Mouse (Mus musculus) spleen, postnatal 36 days (tissue): ENCODE results near the gene Ccdc187.
A peak's percentile ranks its signal among the peaks of the same experiment; 100 is the strongest.

ENCODE experiments used
- DNase-seq, 2 experiments: peaks; one replicate each; pipeline ENCODE4 v3.0.0; 2022; ENCODE audit warnings: low spot score in 2 of 2, mixed read lengths in 1 of 2

Ccdc187 gene

GRCm38 (mm10) chr2:26294457-26294856 is at the start of gene Ccdc187:
Gene Ccdc187 (minus strand): TSS chr2:26294557.
- DNase-seq: no peak

GRCm38 (mm10) chr2:26342609-26343490 is 48.5 kb upstream of the Ccdc187 start:
- no peak for DNase-seq

GRCm38 (mm10) chr2:26342044-26342443 is 47.7 kb upstream of the Ccdc187 start:
- no peak for DNase-seq

- DNase-seq: no peak
Measured at GRCm38 (mm10) chr2:26341510-26341981, 47.2 kb upstream of the Ccdc187 start.

- no peak for DNase-seq
Measured at GRCm38 (mm10) chr2:26339204-26339551, 44.8 kb upstream of the Ccdc187 start.

GRCm38 (mm10) chr2:26338302-26339203 is 44.2 kb upstream of the Ccdc187 start:
- DNase-seq: no peak

GRCm38 (mm10) chr2:26330702-26331101 is 36.3 kb upstream of the Ccdc187 start:
- DNase-seq: no peak

GRCm38 (mm10) chr2:26330056-26330468 is 35.7 kb upstream of the Ccdc187 start:
- DNase-seq: no peak

- no peak for DNase-seq
Measured at GRCm38 (mm10) chr2:26329402-26329801, 35.0 kb upstream of the Ccdc187 start.

GRCm38 (mm10) chr2:26327852-26328251 is 33.5 kb upstream of the Ccdc187 start:
- no peak for DNase-seq

- peak; percentile 27 to 37 for DNase-seq
Measured at GRCm38 (mm10) chr2:26325386-26326181, 31.2 kb upstream of the Ccdc187 start.

GRCm38 (mm10) chr2:26324917-26325316 is 30.6 kb upstream of the Ccdc187 start:
- DNase-seq: no peak

GRCm38 (mm10) chr2:26323589-26324325 is 29.4 kb upstream of the Ccdc187 start:
- no peak for DNase-seq

- DNase-seq: no peak
Measured at GRCm38 (mm10) chr2:26320245-26321185, 26.2 kb upstream of the Ccdc187 start.

GRCm38 (mm10) chr2:26319519-26320244 is 25.3 kb upstream of the Ccdc187 start:
- DNase-seq: no peak

GRCm38 (mm10) chr2:26319109-26319508 is 24.8 kb upstream of the Ccdc187 start:
- DNase-seq: no peak

GRCm38 (mm10) chr2:26317991-26318672 is 23.8 kb upstream of the Ccdc187 start:
- no peak for DNase-seq

- no peak for DNase-seq
Measured at GRCm38 (mm10) chr2:26317371-26317770, 23.0 kb upstream of the Ccdc187 start.
